Mouse (Mus musculus): ENCODE measurements around the gene Mif4gd.
"Not testable (repeated sequence)": the region's sequence is repeated elsewhere in the genome, so short reads cannot be mapped to it uniquely, and the experiment has no call there.

The Mif4gd gene

GRCm38 (mm10) chr11:115612410-115613137 lies at the start of gene Mif4gd:
Gene Mif4gd (minus strand): TSS chr11:115612969.
- peak; percentile 92 for DNase-seq (ENCODE audit: low spot score)

GRCm38 (mm10) chr11:115660376-115660775 lies 47.6 kb upstream of the Mif4gd start:
- DNase-seq (ENCODE audit: low spot score), result no peak

- no peak for DNase-seq (ENCODE audit: low spot score)
Measured at GRCm38 (mm10) chr11:115658521-115658920, 45.8 kb upstream of the Mif4gd start.

GRCm38 (mm10) chr11:115654128-115654527 lies 41.4 kb upstream of the Mif4gd start:
- DNase-seq (ENCODE audit: low spot score), result no peak

GRCm38 (mm10) chr11:115653194-115653593 lies 40.4 kb upstream of the Mif4gd start:
- DNase-seq (ENCODE audit: low spot score), result no peak

GRCm38 (mm10) chr11:115651680-115652079 lies 38.9 kb upstream of the Mif4gd start:
- DNase-seq (ENCODE audit: low spot score), result no peak

- no peak for DNase-seq (ENCODE audit: low spot score)
Measured at GRCm38 (mm10) chr11:115649706-115650105, 36.9 kb upstream of the Mif4gd start.

GRCm38 (mm10) chr11:115647459-115647858 lies 34.7 kb upstream of the Mif4gd start:
- DNase-seq (ENCODE audit: low spot score), result peak; percentile 54

- no peak for DNase-seq (ENCODE audit: low spot score)
Measured at GRCm38 (mm10) chr11:115646439-115646838, 33.7 kb upstream of the Mif4gd start.

GRCm38 (mm10) chr11:115645498-115645897 lies 32.7 kb upstream of the Mif4gd start:
- DNase-seq (ENCODE audit: low spot score), result not testable (repeated sequence)

GRCm38 (mm10) chr11:115644308-115644707 lies 31.5 kb upstream of the Mif4gd start:
- no peak for DNase-seq (ENCODE audit: low spot score)

GRCm38 (mm10) chr11:115643265-115643664 lies 30.5 kb upstream of the Mif4gd start:
- no peak for DNase-seq (ENCODE audit: low spot score)

- no peak for DNase-seq (ENCODE audit: low spot score)
Measured at GRCm38 (mm10) chr11:115642705-115643104, 29.9 kb upstream of the Mif4gd start.

- DNase-seq (ENCODE audit: low spot score), result no peak
Measured at GRCm38 (mm10) chr11:115641664-115642036, 28.9 kb upstream of the Mif4gd start.

- DNase-seq (ENCODE audit: low spot score), result no peak
Measured at GRCm38 (mm10) chr11:115640978-115641663, 28.4 kb upstream of the Mif4gd start.

GRCm38 (mm10) chr11:115640311-115640828 lies 27.6 kb upstream of the Mif4gd start:
- no peak for DNase-seq (ENCODE audit: low spot score)

- no peak for DNase-seq (ENCODE audit: low spot score)
Measured at GRCm38 (mm10) chr11:115639540-115639939, 26.8 kb upstream of the Mif4gd start.

GRCm38 (mm10) chr11:115638498-115639409 lies 26.0 kb upstream of the Mif4gd start:
- no peak for DNase-seq (ENCODE audit: low spot score)

- no peak for DNase-seq (ENCODE audit: low spot score)
Measured at GRCm38 (mm10) chr11:115636960-115637359, 24.2 kb upstream of the Mif4gd start.

- no peak for DNase-seq (ENCODE audit: low spot score)
Measured at GRCm38 (mm10) chr11:115635484-115635883, 22.7 kb upstream of the Mif4gd start.

- DNase-seq (ENCODE audit: low spot score), result no peak
Measured at GRCm38 (mm10) chr11:115635041-115635440, 22.3 kb upstream of the Mif4gd start.

- DNase-seq (ENCODE audit: low spot score), result no peak
Measured at GRCm38 (mm10) chr11:115634109-115634508, 21.3 kb upstream of the Mif4gd start.
